Mouse (Mus musculus) thymus, adult 2 months (tissue): ENCODE data around the gene Eif3b.

Experiments used
- CTCF ChIP-seq: fragments of 200-500 bp; IDR thresholded peaks from 2 replicates; pipeline ENCODE4 v1.5.1; 2012; ENCODE audit warnings: mild to moderate bottlenecking, control low read depth, low read length, moderate library complexity, borderline replicate concordance; ENCODE audit not compliant: control insufficient read depth, poor library complexity, insufficient read depth; ENCODE audit errors: extremely low read depth
- POLR2A ChIP-seq: fragments of 200-500 bp; IDR thresholded peaks from 2 replicates; pipeline ENCODE4 v1.6.1; 2012; ENCODE audit warnings: mild to moderate bottlenecking, low read length, control low read depth, moderate library complexity; ENCODE audit not compliant: control insufficient read depth, poor library complexity, insufficient read depth; ENCODE audit errors: extremely low read depth

GRCm38 (mm10) chr5:140396166-140396940, 22.8 kb upstream of the Eif3b start:
- TF ChIP-seq CTCF, result peak; percentile 13; the same call in 1 of the 2 replicates
- TF ChIP-seq POLR2A, result no peak
